24 mouse cellular contexts compared by ENCODE assay signal in genomic region chr8:119716730-119717299, GRCm38 (mm10). TPM values are rescaled to one million over a fixed set of nuclear protein-coding genes. Genes with fewer than 3 reads are reported as not detected.
DNase-seq lines count a peak whose midpoint lies in the region; ATAC-seq lines count a peak whose summit lies in the region.
"Had no signal": no experiment of that assay in that cellular context is flagged by ENCODE, and none has a peak within 500 bp of the region (broad histone marks: within the 10 kb centered on the region; RNA-seq: fewer than 3 reads in every experiment).

No protein-coding gene starts in this region.

- intact Hi-C loops in left cerebral cortex, postnatal 36 days (cut with DNase I) = no loop called here

- H3K9me3 ChIP-seq in liver, embryonic 12.5 days (replicated peaks) = no peaks in the 10 kb centered on the region
- no peaks in the 10 kb centered on the region for H3K9me3 ChIP-seq in liver, embryonic 11.5 days (ENCODE audit: control insufficient read depth, low read length)
- H3K9me3 ChIP-seq in intestine, embryonic 15.5 days = no peaks in the 10 kb centered on the region
- no peaks in the 10 kb centered on the region for H3K9me3 ChIP-seq in stomach, embryonic 15.5 days
- no peaks in the 10 kb centered on the region for H3K9me3 ChIP-seq in embryonic facial prominence, embryonic 10.5 days
- H3K9me3 ChIP-seq: embryonic facial prominence, embryonic 12.5 days; forebrain, embryonic 15.5 days; hindbrain, embryonic 12.5 days; midbrain, embryonic 15.5 days; neural tube, embryonic 15.5 days had no signal

- H3K27me3 ChIP-seq in liver, embryonic 12.5 days (replicated peaks) = peaks cover 30% of the 10 kb centered on the region
- no peaks in the 10 kb centered on the region; the same call in none of the 2 replicates for H3K27me3 ChIP-seq in liver, embryonic 11.5 days (replicated peaks; ENCODE audit: control insufficient read depth, insufficient read depth, low read length)
- no peaks in the 10 kb centered on the region for H3K27me3 ChIP-seq in intestine, embryonic 15.5 days (replicated peaks)
- H3K27me3 ChIP-seq in stomach, embryonic 15.5 days (replicated peaks) = no peaks in the 10 kb centered on the region
- H3K27me3 ChIP-seq in embryonic facial prominence, embryonic 10.5 days (replicated peaks; ENCODE audit: low read depth, poor library complexity, severe bottlenecking) = no peaks in the 10 kb centered on the region
- H3K27me3 ChIP-seq: embryonic facial prominence, embryonic 12.5 days; forebrain, embryonic 15.5 days; midbrain, embryonic 15.5 days; neural tube, embryonic 15.5 days had no signal

- no peak overlapping the region for H3K4me2 ChIP-seq in liver, embryonic 12.5 days
- no peak overlapping the region for H3K4me2 ChIP-seq in liver, embryonic 11.5 days
- H3K4me2 ChIP-seq in intestine, embryonic 15.5 days (replicated peaks) = no peak overlapping the region
- H3K4me2 ChIP-seq in stomach, embryonic 15.5 days = no peak overlapping the region
- H3K4me2 ChIP-seq: embryonic facial prominence, embryonic 12.5 days; forebrain, embryonic 15.5 days; heart, embryonic 11.5 days; hindbrain, embryonic 12.5 days; midbrain, embryonic 15.5 days; neural tube, embryonic 15.5 days had no signal

- no peak for DNase-seq in liver, embryonic 11.5 days (ENCODE audit: low spot score)
- peak; percentile 38 for DNase-seq in ES-CJ7 (ENCODE audit: low read depth, low spot score)
- DNase-seq in left cerebral cortex, postnatal 36 days (ENCODE audit: low spot score in 2 of 2) = no peak
- DNase-seq in embryonic facial prominence, embryonic 10.5 days (ENCODE audit: low spot score) = no peak
- DNase-seq: adrenal gland, postnatal 36 days; cerebellum, adult 18-20 months; cerebellum, postnatal 25 days; heart, postnatal 14 days; right cerebral cortex, postnatal 14 days; thymus, postnatal 25 days had no signal

- H3K9ac ChIP-seq in liver, embryonic 12.5 days = no peak overlapping the region
- no peak overlapping the region for H3K9ac ChIP-seq in liver, embryonic 11.5 days (ENCODE audit: low read depth, low read length)
- no peak overlapping the region for H3K9ac ChIP-seq in intestine, embryonic 15.5 days
- H3K9ac ChIP-seq in stomach, embryonic 15.5 days = no peak overlapping the region
- H3K9ac ChIP-seq: embryonic facial prominence, embryonic 12.5 days; forebrain, embryonic 15.5 days; hindbrain, embryonic 12.5 days; liver, embryonic 14.5 days; midbrain, embryonic 15.5 days; neural tube, embryonic 15.5 days had no signal

- peak; percentile 26; the same call in 1 of the 2 replicates for ATAC-seq in liver, embryonic 12.5 days
- no peak for ATAC-seq in liver, embryonic 11.5 days (replicated peaks; ENCODE audit: low FRiP score)
- peak; percentile 62 for ATAC-seq in intestine, embryonic 15.5 days
- peak; percentile 41 for ATAC-seq in stomach, embryonic 15.5 days (ENCODE audit: insufficient read depth, low FRiP score, low read depth)
- ATAC-seq: forebrain, embryonic 15.5 days; midbrain, embryonic 15.5 days had no signal

- H3K36me3 ChIP-seq in liver, embryonic 12.5 days = no peaks in the 10 kb centered on the region
- no peaks in the 10 kb centered on the region for H3K36me3 ChIP-seq in liver, embryonic 11.5 days (ENCODE audit: control insufficient read depth, insufficient read depth, low read length)
- H3K36me3 ChIP-seq in intestine, embryonic 15.5 days = no peaks in the 10 kb centered on the region
- no peaks in the 10 kb centered on the region for H3K36me3 ChIP-seq in stomach, embryonic 15.5 days
- H3K36me3 ChIP-seq in embryonic facial prominence, embryonic 10.5 days (replicated peaks) = no peaks in the 10 kb centered on the region
- H3K36me3 ChIP-seq: embryonic facial prominence, embryonic 12.5 days; forebrain, embryonic 15.5 days; hindbrain, embryonic 12.5 days; midbrain, embryonic 15.5 days; neural tube, embryonic 15.5 days had no signal

- H3K4me1 ChIP-seq in liver, embryonic 12.5 days = peaks cover 22% of the 10 kb centered on the region
- peaks cover 2% of the 10 kb centered on the region; the same call in 1 of the 2 replicates for H3K4me1 ChIP-seq in liver, embryonic 11.5 days (replicated peaks; ENCODE audit: control insufficient read depth, insufficient read depth, low read length)
- H3K4me1 ChIP-seq in intestine, embryonic 15.5 days (replicated peaks) = peaks cover 26% of the 10 kb centered on the region
- H3K4me1 ChIP-seq in stomach, embryonic 15.5 days = peaks cover 14% of the 10 kb centered on the region
- H3K4me1 ChIP-seq in embryonic facial prominence, embryonic 10.5 days = peaks cover 40% of the 10 kb centered on the region
- H3K4me1 ChIP-seq: embryonic facial prominence, embryonic 12.5 days; forebrain, embryonic 15.5 days; midbrain, embryonic 15.5 days; neural tube, embryonic 15.5 days had no signal

- H3K4me3 ChIP-seq in liver, embryonic 12.5 days = no peak overlapping the region
- no peak overlapping the region for H3K4me3 ChIP-seq in liver, embryonic 11.5 days (ENCODE audit: low read depth, low read length)
- H3K4me3 ChIP-seq in intestine, embryonic 15.5 days (replicated peaks) = no peak overlapping the region
- no peak overlapping the region for H3K4me3 ChIP-seq in stomach, embryonic 15.5 days (replicated peaks)
- H3K4me3 ChIP-seq in embryonic facial prominence, embryonic 10.5 days = no peak overlapping the region
- H3K4me3 ChIP-seq: embryonic facial prominence, embryonic 12.5 days; erythroblast, embryonic 14.5 days; forebrain, embryonic 15.5 days; hindbrain, embryonic 12.5 days; midbrain, embryonic 15.5 days; neural tube, embryonic 15.5 days had no signal

- no peak overlapping the region for H3K27ac ChIP-seq in liver, embryonic 12.5 days
- H3K27ac ChIP-seq in liver, embryonic 11.5 days (ENCODE audit: low read depth, low read length) = no peak overlapping the region
- 0 out of 2 replicates have a peak overlapping the region, but pooled peaks have one; percentile 7 for H3K27ac ChIP-seq in intestine, embryonic 15.5 days
- H3K27ac ChIP-seq in stomach, embryonic 15.5 days = no peak overlapping the region
- no peak overlapping the region for H3K27ac ChIP-seq in embryonic facial prominence, embryonic 10.5 days (replicated peaks)
- H3K27ac ChIP-seq: embryonic facial prominence, embryonic 12.5 days; forebrain, embryonic 15.5 days; hindbrain, embryonic 12.5 days; liver, embryonic 14.5 days; midbrain, embryonic 15.5 days; neural tube, embryonic 15.5 days had no signal

RNA-seq across cellular contexts. Expression of gene Atp2c2, which starts 17.0 kb away (rescaled TPM):
- polyA plus RNA-seq in liver, embryonic 12.5 days (2016; fragmentation: Nextera tagmentation; extraction: Ambion mirVana) = 0.07 and 0.14 TPM in 2 replicates
- 0.40 and 0.51 TPM in 2 replicates for polyA plus RNA-seq in liver, embryonic 11.5 days (2014; fragmentation: Nextera tagmentation; extraction: Ambion mirVana)
- 4.4 and 5.8 TPM in 2 replicates for polyA plus RNA-seq in intestine, embryonic 15.5 days (2015; fragmentation: Nextera tagmentation; extraction: Ambion mirVana)
- polyA plus RNA-seq in stomach, embryonic 15.5 days (2015; fragmentation: Nextera tagmentation; extraction: Ambion mirVana) = 5.3 TPM in 2 replicates
- 1 to 10 TPM; 2.0 to 2.6 TPM for total RNA-seq in left cerebral cortex, postnatal 36 days (2021)
- 3.8 and 4.1 TPM in 2 replicates for polyA plus RNA-seq in embryonic facial prominence, embryonic 10.5 days (2016; fragmentation: Nextera tagmentation; extraction: Ambion mirVana)
- total RNA-seq: CH12.LX; megakaryocyte progenitor cell, adult 5-6 weeks had no signal
- polyA plus RNA-seq: erythroblast, embryonic 14.5 days had no signal

RNA-seq across cellular contexts. Expression of gene Wfdc1, which starts 50.6 kb away (rescaled TPM):
- 0.41 and 0.66 TPM in 2 replicates for polyA plus RNA-seq in liver, embryonic 12.5 days (2016; fragmentation: Nextera tagmentation; extraction: Ambion mirVana)
- 0.22 and 0.36 TPM in 2 replicates for polyA plus RNA-seq in liver, embryonic 11.5 days (2014; fragmentation: Nextera tagmentation; extraction: Ambion mirVana)
- polyA plus RNA-seq in intestine, embryonic 15.5 days (2015; fragmentation: Nextera tagmentation; extraction: Ambion mirVana) = 4.5 and 4.6 TPM in 2 replicates
- 18.5 and 21.8 TPM in 2 replicates for polyA plus RNA-seq in stomach, embryonic 15.5 days (2015; fragmentation: Nextera tagmentation; extraction: Ambion mirVana)
- 10 to 100 TPM in 1 of 2 experiments, 1 to 10 TPM in 1; 7.3 to 10.7 TPM for total RNA-seq in left cerebral cortex, postnatal 36 days (2021)
- 3.8 and 4.5 TPM in 2 replicates for polyA plus RNA-seq in embryonic facial prominence, embryonic 10.5 days (2016; fragmentation: Nextera tagmentation; extraction: Ambion mirVana)
- total RNA-seq: CH12.LX; megakaryocyte progenitor cell, adult 5-6 weeks had no signal
- polyA plus RNA-seq: erythroblast, embryonic 14.5 days; limb, embryonic 11.5 days had no signal
